Mouse (Mus musculus) NIH3T3 (cell line): ENCODE results near the gene Mysm1.

Source experiments
- DNase-seq: peaks from one replicate; pipeline ENCODE4 v3.0.0-alpha.2; 2012; ENCODE audit warnings: low read depth

Gene Mysm1

DNA sequence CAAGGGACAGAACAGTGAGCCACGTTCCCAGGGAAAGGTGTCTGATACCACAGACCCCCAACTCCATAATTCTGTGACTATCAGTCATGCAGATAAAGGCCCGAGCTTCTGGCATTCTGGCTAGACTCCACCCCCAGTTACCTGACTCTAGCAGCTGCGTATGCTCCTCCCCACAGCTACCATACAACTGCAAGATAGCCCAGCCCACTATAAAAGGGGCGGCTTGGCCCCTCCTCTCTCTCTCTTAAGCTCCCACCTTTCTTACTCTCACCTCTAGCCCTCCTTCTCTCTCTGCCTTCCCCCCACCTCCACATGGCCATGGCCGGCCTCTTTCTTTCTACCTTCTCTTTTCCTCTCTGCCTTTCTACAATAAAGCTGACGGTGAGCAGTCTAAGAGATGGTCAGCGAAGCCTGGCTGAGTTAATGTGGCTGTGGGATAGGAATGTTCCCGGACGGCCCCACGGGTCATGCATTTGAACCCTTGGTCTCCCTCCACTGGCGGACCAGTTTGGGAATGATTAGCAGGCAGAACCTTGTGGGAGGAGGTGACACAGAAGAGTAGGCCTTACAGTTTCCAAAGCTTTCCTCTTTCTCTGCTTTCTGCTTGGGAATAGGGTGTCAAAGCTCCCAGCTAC is 37.6 kb downstream of the Mysm1 start:
- DNase-seq: no peak

GRCm38 (mm10) chr4:94928743-94929142 is 50.2 kb downstream of the Mysm1 start, which contains the start of gene Eqtn:
Gene Eqtn, minus strand, starts transcription at chr4:94928843.
- DNase-seq: no peak

DNA sequence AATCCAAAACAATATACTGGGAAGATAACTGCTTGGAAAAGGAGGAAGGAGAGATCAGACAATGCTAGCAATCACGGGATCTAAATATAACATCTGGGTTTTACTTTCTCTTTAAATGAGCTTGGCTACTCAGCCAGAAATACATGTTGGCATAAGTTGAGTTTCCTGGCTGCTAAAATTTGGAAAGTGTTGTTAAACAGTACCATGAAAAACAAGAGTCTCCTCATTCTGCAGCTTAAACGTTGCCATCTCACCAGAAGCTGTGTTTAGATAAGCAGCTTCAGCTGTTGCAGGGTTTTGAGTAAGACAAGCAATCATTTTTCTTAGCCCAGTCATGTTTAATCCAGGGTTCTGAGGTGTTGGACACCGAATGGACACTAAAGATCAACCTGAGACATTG is 77.1 kb downstream of the Mysm1 start:
- no peak for DNase-seq

GRCm38 (mm10) chr4:94900744-94901143 is 78.2 kb downstream of the Mysm1 start:
- peak; percentile 70 for DNase-seq
